Mouse (Mus musculus) frontal cortex, postnatal 36 days (tissue): ENCODE data around the gene Tspan9.
A peak's percentile ranks its signal among the peaks of the same experiment; 100 is the strongest.

Source experiments
- DNase-seq, 2 experiments: peaks; one replicate each; pipeline ENCODE4 v3.0.0; 2022; ENCODE audit warnings: low spot score in 2 of 2

The Tspan9 gene

DNA sequence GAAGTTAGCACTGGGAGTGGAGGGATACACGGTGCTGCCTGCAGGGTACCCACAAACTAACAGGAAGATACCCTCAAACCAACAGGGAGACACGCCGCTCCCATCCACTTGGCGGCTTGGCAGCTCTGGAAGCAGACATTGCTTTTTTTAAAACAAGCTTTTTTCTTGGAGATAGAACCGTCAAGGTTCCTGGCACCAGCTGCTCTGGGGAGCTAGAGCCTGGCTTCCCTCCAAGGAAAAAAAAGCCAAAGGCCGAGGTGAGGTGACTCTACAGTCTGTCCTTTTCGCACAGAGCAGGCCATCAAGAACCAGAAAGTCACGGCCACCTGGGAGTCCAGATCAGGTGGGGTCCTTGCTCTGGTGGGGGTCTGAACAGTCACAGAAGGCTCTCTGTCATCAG, 162.2 kb downstream of the Tspan9 start:
- DNase-seq: peak in 1 of 2 experiments; percentile 41

GRCm38 (mm10) chr6:127980381-127981045, 162.9 kb downstream of the Tspan9 start:
- no peak for DNase-seq

GRCm38 (mm10) chr6:127979831-127980230, 163.6 kb downstream of the Tspan9 start:
- no peak for DNase-seq

DNA sequence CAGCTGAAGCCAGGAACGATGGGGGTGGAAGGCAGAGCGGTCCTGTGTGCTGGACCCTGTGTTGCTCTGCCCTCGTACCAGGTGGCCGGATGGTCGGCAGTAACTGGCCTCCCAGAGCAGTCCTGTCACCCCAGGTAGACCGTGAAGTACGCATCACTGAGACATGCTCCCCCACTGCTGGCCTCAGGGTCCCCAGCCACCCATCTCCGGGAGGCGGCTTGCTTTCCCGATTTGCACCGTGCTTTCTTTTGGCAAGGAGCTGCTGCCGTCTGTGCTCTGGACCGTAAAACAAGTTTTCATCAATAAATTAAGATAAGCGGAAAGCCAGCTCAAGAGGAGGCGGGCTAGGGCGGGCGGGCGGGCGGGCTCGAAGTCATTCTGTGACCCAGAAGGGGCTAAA, 164.5 kb downstream of the Tspan9 start:
- DNase-seq: no peak

DNA sequence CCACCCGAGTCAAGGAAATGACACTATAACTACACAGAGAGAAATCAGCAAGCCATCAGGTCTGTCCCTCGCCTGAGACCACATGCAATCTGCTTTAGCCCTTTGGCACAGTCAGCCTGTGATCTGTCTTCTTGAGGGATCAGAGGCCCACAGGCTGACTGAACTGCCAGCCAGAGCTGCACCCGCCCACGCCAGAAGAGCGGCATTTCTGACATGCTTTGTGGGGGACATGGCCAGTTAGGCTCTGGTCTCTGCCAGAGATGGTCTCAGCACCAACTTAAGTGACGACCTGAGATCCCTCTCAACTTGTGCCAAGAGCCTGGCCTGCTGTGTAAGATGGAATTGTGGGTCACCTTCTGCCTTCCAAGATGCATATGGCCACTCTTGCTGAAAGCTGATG, 166.7 kb downstream of the Tspan9 start:
- DNase-seq: no peak

DNA sequence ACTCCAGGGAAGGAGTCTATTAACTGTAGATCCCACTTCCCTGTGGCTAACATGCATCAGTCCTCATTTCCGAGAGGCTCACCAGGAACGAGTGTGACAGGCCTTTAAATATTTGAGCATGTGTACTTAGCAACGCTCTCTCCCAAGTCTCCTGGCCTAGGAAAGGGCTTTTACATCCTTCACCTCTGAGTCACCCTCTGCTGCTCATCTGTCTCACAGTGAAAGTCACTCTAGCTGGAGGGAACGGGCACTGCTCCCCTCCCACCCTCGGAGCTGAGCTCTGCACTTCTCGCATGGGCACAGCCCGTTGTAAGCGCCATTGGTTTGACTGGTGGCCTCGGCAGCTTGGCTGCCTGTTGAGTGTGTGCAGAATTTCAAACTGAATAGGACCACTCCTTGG, 169.4 kb downstream of the Tspan9 start:
- no peak for DNase-seq

- DNase-seq: no peak
Measured at GRCm38 (mm10) chr6:127973553-127973952, 169.8 kb downstream of the Tspan9 start.

GRCm38 (mm10) chr6:127971931-127972330, 171.5 kb downstream of the Tspan9 start:
- DNase-seq: no peak

DNA sequence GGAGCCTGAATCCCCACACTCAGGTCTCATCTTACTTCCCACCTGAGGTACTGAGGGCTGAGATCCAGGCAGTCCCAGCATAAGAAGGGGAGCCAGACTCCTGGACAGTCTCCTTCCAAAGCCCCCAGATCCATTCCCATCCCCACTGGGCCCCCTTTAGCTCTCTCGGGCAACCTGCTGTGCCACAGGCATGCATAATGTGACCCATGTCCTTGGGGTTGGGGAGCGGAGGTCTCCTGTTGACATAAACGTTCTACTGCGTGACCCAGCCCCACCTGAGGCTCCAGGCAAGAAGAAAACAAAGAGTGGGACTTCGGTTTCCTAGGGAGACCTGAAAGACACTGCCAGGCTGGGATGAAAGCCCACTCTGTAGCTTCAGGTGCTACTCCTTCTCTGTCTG, 172.5 kb downstream of the Tspan9 start:
- no peak for DNase-seq

GRCm38 (mm10) chr6:127970120-127970519, 173.3 kb downstream of the Tspan9 start:
- peak; percentile 83 to 89 for DNase-seq

DNA sequence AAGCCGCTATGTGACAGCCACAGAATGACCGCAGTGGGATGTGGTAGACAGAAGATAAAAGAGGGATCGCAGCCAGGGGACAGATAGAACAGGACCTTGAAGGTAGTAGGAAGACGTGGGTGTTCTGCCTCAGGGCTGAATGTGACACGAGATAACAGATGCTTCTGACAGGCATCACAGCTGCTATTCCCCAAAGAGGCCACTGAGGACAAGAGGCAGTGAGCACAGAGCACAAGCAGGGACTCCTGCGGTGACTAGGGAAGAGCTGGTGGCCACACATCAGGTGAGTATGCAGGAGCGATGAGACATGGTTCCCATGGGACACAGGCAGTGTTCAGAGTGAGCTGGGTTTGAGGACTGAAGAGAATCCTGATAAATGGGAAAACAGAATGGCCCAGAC, 173.7 kb downstream of the Tspan9 start:
- DNase-seq: no peak

GRCm38 (mm10) chr6:127965497-127965896, 177.9 kb downstream of the Tspan9 start:
- peak; percentile 62 to 64 for DNase-seq

DNA sequence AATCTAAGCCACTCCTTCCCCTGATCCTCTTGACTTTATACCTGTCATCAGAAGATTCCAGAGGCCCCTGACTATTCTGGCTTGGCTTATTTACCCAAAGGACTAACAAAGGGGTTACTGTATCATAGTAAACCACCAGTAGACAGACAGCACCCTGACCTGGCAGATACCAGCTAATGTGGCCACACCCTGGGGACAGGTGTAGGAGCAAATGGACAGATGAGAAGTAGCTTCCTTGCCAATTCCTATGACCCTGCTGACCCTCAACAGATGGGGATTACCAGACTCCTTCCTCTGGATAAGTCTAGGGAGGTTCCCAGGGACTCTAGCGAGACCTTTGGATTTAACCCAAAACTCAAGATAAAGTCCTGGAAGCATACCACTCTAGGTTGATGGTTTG, 183.2 kb downstream of the Tspan9 start:
- no peak for DNase-seq

- no peak for DNase-seq
Measured at GRCm38 (mm10) chr6:127956172-127956571, 187.2 kb downstream of the Tspan9 start.

DNA sequence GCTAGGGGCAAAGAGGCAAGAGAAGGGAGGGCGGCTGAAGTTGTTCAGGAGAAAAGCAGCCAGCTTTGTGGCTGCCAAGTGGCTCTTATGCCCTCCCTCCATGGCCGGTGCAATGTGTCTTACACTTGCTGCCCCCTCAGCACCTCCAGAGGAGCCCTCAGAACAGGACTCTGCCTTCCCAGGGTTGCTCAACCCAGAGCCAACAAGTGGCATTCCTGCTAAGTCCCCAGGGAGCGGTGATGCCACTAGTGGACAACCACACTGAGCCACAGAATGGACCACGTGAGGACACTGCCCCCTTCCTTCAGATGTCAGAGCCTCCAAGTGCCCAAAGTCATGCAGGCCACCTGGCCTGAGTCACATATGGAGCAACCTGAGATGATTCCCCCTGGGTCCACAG, 190.3 kb downstream of the Tspan9 start:
- no peak for DNase-seq

- DNase-seq: no peak
Measured at GRCm38 (mm10) chr6:127949885-127950284, 193.5 kb downstream of the Tspan9 start.

- no peak for DNase-seq
Measured at GRCm38 (mm10) chr6:127948656-127949055, 194.7 kb downstream of the Tspan9 start.

DNA sequence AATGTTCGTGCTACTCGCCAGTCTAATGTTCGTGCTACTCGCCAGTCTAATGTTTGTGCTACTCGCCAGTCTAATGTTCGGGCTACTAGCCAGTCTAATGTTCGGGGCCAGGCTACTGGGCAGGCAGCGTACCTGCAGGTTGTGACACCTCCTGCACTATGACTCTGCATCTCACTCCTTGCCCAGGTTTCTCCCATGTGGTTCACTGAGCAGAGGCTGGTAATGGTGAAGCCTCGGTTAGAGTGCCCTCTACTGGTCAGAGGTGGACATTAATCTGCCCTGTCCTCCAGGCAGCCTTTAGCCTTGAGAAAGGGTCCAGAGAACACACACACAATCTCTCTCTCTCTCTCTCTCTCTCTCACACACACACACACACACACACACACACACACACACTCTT, 197.7 kb downstream of the Tspan9 start:
- DNase-seq: peak; percentile 79 to 87

GRCm38 (mm10) chr6:127942421-127942820, 201.0 kb downstream of the Tspan9 start:
- DNase-seq: no peak

GRCm38 (mm10) chr6:127935105-127935504, 208.3 kb downstream of the Tspan9 start:
- no peak for DNase-seq

DNA sequence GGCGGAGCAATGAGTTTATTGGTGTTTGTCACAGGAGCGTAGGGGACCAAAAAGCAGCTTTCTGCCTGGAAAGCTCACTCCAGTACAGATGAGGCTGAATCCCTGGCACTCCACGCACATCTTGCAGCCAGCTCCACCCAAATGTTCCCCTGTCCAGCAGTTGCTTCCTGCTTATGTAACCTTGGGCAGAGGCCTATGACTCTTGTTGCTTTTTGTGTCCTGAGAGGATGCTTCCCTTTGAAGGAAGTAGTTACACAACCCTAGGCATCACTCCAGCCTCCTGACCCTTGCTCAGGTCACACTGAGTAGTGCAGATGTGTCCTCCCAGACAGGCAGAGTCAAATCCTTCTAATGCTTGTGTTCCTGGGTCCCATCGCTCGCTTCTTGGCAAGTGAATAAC, 209.6 kb downstream of the Tspan9 start:
- no peak for DNase-seq

DNA sequence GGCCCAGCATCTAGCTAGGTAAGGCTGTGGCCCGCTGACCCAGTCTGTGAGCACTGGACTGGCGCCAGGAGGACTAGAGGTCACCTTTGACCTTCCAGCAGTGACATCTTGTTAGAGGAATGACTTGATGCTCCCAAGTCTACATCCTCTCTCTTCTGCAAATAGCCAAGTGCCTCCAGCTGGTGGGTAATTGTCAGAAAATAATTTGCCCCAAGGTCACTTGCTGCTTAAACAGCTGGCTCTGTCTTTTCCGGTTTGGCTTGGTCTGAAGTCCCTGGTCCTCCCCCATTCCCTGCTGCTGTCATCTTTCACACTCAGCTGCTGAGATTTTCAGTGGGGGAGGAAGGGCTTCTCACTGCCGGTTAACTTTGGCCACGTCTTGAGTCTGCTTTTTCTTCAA, 210.7 kb downstream of the Tspan9 start:
- no peak for DNase-seq

DNA sequence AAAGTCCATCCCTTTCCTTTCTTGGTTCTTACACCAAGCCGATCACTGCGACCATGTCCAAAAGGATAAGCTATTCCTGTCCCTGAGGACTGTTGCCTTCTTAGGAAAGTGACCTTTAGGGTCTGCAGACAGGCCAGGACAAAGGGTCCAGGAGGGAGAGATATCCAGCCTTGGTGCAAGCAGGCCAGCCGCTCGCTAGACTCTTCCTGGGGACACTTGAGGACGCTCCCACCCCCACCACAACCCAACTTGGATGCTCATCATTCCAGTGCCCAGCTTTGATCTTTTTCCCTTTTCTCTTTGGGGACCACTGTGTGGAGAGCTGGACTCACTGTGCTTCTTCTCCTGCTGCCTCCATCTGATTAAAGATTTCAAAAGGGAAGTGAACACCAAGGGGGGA, 214.7 kb downstream of the Tspan9 start:
- DNase-seq: no peak

- peak; percentile 77 to 88 for DNase-seq
Measured at GRCm38 (mm10) chr6:127925915-127926314, 217.5 kb downstream of the Tspan9 start.
